Mouse (Mus musculus): Measurements from ENCODE around the gene Rab14. TPM values are rescaled to one million over a fixed set of nuclear protein-coding genes. Genes with fewer than 3 reads are reported as not detected.

The Rab14 gene
- polyA plus RNA-seq, 1 experiment from 2014 or later: 208 TPM

DNA sequence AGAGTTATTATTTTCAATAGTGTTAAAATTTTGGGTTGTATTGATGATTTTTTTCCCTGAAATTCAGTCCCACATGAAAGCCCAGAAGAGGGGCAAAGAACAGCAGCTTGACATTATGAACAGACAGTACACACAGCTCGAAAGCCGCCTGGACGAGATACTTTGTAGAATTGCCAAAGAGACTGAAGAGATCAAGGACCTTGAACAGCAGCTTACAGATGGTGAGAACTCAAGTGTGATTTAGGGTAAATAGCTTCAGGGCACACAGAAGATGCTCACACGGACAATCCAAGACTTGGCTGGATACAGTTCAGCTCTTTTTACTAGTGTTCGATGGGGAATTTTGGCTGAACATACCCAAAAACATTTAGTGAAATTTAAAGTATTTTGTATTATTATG, 67.0 kb downstream of the Rab14 start:
- no peaks in the 10 kb centered on the region for H3K9me3 ChIP-seq (ENCODE audit: low read length)
- ATAC-seq: no peak
- 83% methylated on average over 5 of the region's 5 CpGs for whole genome bisulfite sequencing (ENCODE audit: insufficient replicate concordance)
- 0 out of 2 replicates have a peak, but pooled peaks cover 6% of the 10 kb centered on the region for H3K4me1 ChIP-seq (ENCODE audit: insufficient read depth)
- H3K9ac ChIP-seq (replicated peaks): no peak overlapping the region
- TF ChIP-seq EP300 (IDR thresholded peaks at IDR 0.05; ENCODE audit: low read depth) (no peak), CTCF (IDR thresholded peaks at IDR 0.05; ENCODE audit: low read depth) (no peak)
- no peaks in the 10 kb centered on the region for H3K27me3 ChIP-seq (ENCODE audit: insufficient read depth, low read length)
- DNase-seq: no peak
- H3K4me2 ChIP-seq (ENCODE audit: low read depth, low read length): no peak overlapping the region
- peaks cover 37% of the 10 kb centered on the region for H3K36me3 ChIP-seq (replicated peaks; ENCODE audit: insufficient read depth, low read length)
- H3K4me3 ChIP-seq (ENCODE audit: low read depth, low read length): no peak overlapping the region
- no peak overlapping the region for H3K27ac ChIP-seq (ENCODE audit: low read depth)

DNA sequence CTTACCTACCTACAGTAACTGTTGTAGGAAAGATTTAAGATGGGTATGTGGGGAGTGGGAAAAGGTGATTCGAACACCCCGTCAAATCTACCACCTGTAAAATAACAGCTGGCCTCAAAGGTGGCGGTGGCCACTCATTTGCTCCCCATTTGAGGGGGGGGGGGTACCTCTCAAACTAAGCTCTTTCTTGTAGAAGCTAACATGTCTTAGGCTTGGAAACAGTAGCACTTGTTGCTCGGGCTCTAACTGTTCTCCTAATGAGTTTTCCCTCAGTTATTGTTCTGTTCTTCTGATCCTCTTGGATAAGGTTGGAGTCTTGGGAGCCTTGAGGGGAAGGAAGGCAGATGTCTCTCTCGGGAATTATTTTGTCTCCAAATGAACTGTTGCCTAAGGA, 68.3 kb downstream of the Rab14 start:
- WGBS (ENCODE audit: insufficient replicate concordance): 8% methylated on average over 5 of the region's 5 CpGs
- TF ChIP-seq CTCF (IDR thresholded peaks at IDR 0.05; ENCODE audit: low read depth) (no peak), EP300 (IDR thresholded peaks at IDR 0.05; ENCODE audit: low read depth) (no peak)
- peak overlapping the region; percentile 85 for H3K27ac ChIP-seq (ENCODE audit: low read depth)
- H3K36me3 ChIP-seq (replicated peaks; ENCODE audit: insufficient read depth, low read length): peaks cover 32% of the 10 kb centered on the region
- H3K27me3 ChIP-seq (ENCODE audit: insufficient read depth, low read length): no peaks in the 10 kb centered on the region
- DNase-seq (no peak), ATAC-seq (peak; percentile 5; the same call in 1 of the 2 replicates)
- peak overlapping the region; percentile 61 for H3K9ac ChIP-seq (replicated peaks)
- peak overlapping the region; percentile 74 for H3K4me2 ChIP-seq (ENCODE audit: low read depth, low read length)
- H3K4me1 ChIP-seq (ENCODE audit: insufficient read depth): 0 out of 2 replicates have a peak, but pooled peaks cover 6% of the 10 kb centered on the region
- H3K9me3 ChIP-seq (ENCODE audit: low read length): no peaks in the 10 kb centered on the region
- H3K4me3 ChIP-seq (ENCODE audit: low read depth, low read length): peak overlapping the region; percentile 60

- Histone ChIP-seq H3K9ac (replicated peaks) (peak overlapping the region; percentile 61), H3K4me2 (ENCODE audit: low read depth, low read length) (peak overlapping the region; percentile 74), H3K4me3 (ENCODE audit: low read depth, low read length) (peak overlapping the region; percentile 60), H3K9me3 (ENCODE audit: low read length) (no peaks in the 10 kb centered on the region), H3K27ac (ENCODE audit: low read depth) (peak overlapping the region; percentile 85), H3K27me3 (ENCODE audit: insufficient read depth, low read length) (no peaks in the 10 kb centered on the region), H3K36me3 (replicated peaks; ENCODE audit: insufficient read depth, low read length) (peaks cover 31% of the 10 kb centered on the region), H3K4me1 (ENCODE audit: insufficient read depth) (0 out of 2 replicates have a peak, but pooled peaks cover 6% of the 10 kb centered on the region)
- WGBS (ENCODE audit: insufficient replicate concordance): under 1% methylated on average over 21 of the region's 21 CpGs
- ATAC-seq (peak; percentile 99), DNase-seq (peak; percentile 92)
- no peak; the same call in 1 of the 2 replicates for TF ChIP-seq CTCF (IDR thresholded peaks at IDR 0.05; ENCODE audit: low read depth)
- no peak for TF ChIP-seq EP300 (IDR thresholded peaks at IDR 0.05; ENCODE audit: low read depth)
Measured at GRCm38 (mm10) chr2:35131991-35132661, 68.8 kb downstream of the Rab14 start.

DNA sequence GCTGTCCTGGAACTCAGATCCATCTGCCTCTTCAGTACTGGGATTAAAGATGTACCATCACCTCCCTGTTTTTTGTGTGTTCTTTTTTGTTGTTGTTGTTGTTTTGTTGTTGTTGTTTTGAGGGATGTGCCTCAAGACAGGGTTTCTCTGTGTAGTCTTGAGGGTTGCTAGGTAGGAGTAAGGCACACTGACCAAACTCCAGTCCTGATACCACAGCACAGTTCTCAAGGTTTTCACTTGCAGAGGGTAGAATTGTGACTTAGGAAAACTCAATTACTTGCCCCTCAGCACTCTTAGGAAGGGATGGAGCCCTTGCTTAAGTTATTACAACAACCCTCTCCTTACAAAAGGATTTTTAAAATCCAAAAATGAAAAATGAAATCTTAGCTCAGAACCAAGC, 69.4 kb downstream of the Rab14 start:
- H3K27me3 ChIP-seq (ENCODE audit: insufficient read depth, low read length): no peaks in the 10 kb centered on the region
- peak overlapping the region; percentile 60 for H3K4me3 ChIP-seq (ENCODE audit: low read depth, low read length)
- ATAC-seq: no peak
- DNase-seq: no peak
- no peaks in the 10 kb centered on the region for H3K9me3 ChIP-seq (ENCODE audit: low read length)
- 0 out of 2 replicates have a peak, but pooled peaks cover 6% of the 10 kb centered on the region for H3K4me1 ChIP-seq (ENCODE audit: insufficient read depth)
- TF ChIP-seq EP300 (IDR thresholded peaks at IDR 0.05; ENCODE audit: low read depth) (no peak), CTCF (IDR thresholded peaks at IDR 0.05; ENCODE audit: low read depth) (no peak)
- H3K4me2 ChIP-seq (ENCODE audit: low read depth, low read length): peak overlapping the region; percentile 74
- H3K36me3 ChIP-seq (replicated peaks; ENCODE audit: insufficient read depth, low read length): peaks cover 27% of the 10 kb centered on the region
- H3K27ac ChIP-seq (ENCODE audit: low read depth): peak overlapping the region; percentile 85
- no peak overlapping the region for H3K9ac ChIP-seq (replicated peaks)

Other genes starting within 250 kb of the Rab14 start
- 0.34 and 0.43 TPM in 2 replicates for gene Traf1, start 239.3 kb downstream of the Rab14 start, polyA plus RNA-seq (2015; fragmentation: Nextera tagmentation; extraction: Ambion mirVana)
- 81.0 and 82.7 TPM in 2 replicates for gene Hc, start 139.7 kb downstream of the Rab14 start, polyA plus RNA-seq (2015; fragmentation: Nextera tagmentation; extraction: Ambion mirVana)
- 90.6 and 102 TPM in 2 replicates for gene AI182371, start 99.6 kb downstream of the Rab14 start, polyA plus RNA-seq (2015; fragmentation: Nextera tagmentation; extraction: Ambion mirVana)
- gene Cntrl, start 91.6 kb downstream of the Rab14 start, polyA plus RNA-seq (2015; fragmentation: Nextera tagmentation; extraction: Ambion mirVana): 10.5 and 10.8 TPM in 2 replicates
- 56.1 and 59.7 TPM in 2 replicates for gene Gsn, start 55.3 kb upstream of the Rab14 start, polyA plus RNA-seq (2015; fragmentation: Nextera tagmentation; extraction: Ambion mirVana)
- gene Stom, start 135.9 kb upstream of the Rab14 start, polyA plus RNA-seq (2015; fragmentation: Nextera tagmentation; extraction: Ambion mirVana): 77.1 and 86.3 TPM in 2 replicates
- gene 4930568D16Rik, start 166.6 kb upstream of the Rab14 start, polyA plus RNA-seq (2015; fragmentation: Nextera tagmentation; extraction: Ambion mirVana): not detected in 2 replicates
- gene 4930402F06Rik, start 196.1 kb upstream of the Rab14 start, polyA plus RNA-seq (2015; fragmentation: Nextera tagmentation; extraction: Ambion mirVana): not detected in 2 replicates

All from liver, postnatal 0 days (tissue).